Mouse (Mus musculus) kidney, embryonic 16.5 days (tissue): ENCODE measurements around the gene Foxp2. TPM values are rescaled to one million over a fixed set of nuclear protein-coding genes. Genes with fewer than 3 reads are reported as not detected.

ENCODE experiments used
- ATAC-seq: fragments of 200-750 bp; cut with Nextera tagmentation; 2 replicates; pipeline ENCODE4 v1.8.0; 2017; ENCODE audit warnings: moderate TSS enrichment; ENCODE audit not compliant: low FRiP score, low TSS enrichment
- H3K27ac ChIP-seq: fragments of 300-500 bp; sonication (generic); 2 replicates; pipeline ENCODE4 v1.5.1; 2014; ENCODE audit warnings: low read length
- H3K27me3 ChIP-seq: fragments of 300-500 bp; sonication (generic); 2 replicates; pipeline ENCODE4 v1.6.1; 2014; ENCODE audit warnings: low read length, control low read depth, mixed read lengths; ENCODE audit not compliant: insufficient read depth
- H3K36me3 ChIP-seq: fragments of 300-500 bp; sonication (generic); 2 replicates; pipeline ENCODE4 v1.6.1; 2014; ENCODE audit warnings: low read length, control low read depth, mixed read lengths; ENCODE audit not compliant: insufficient read depth
- H3K4me1 ChIP-seq: fragments of 300-500 bp; sonication (generic); 2 replicates; pipeline ENCODE4 v1.6.1; 2014; ENCODE audit warnings: low read length, control low read depth, mixed read lengths; ENCODE audit not compliant: insufficient read depth
- H3K4me2 ChIP-seq: fragments of 300-500 bp; sonication (generic); replicated peaks from 2 replicates; pipeline ENCODE4 v1.6.1; 2014; ENCODE audit warnings: low read depth, low read length
- H3K4me3 ChIP-seq: fragments of 300-500 bp; sonication (generic); 2 replicates; pipeline ENCODE4 v1.5.1; 2014; ENCODE audit warnings: mild to moderate bottlenecking, low read length
- H3K9ac ChIP-seq: fragments of 300-500 bp; sonication (generic); replicated peaks from 2 replicates; pipeline ENCODE4 v1.6.1; 2014; ENCODE audit warnings: low read length
- H3K9me3 ChIP-seq: fragments of 300-500 bp; sonication (generic); 2 replicates; pipeline ENCODE4 v1.6.1; 2016; ENCODE audit warnings: low read length, control low read depth
- WGBS: fragments of 180-500 bp; shearing (Covaris S2); extraction: QIAGEN DNeasy Blood & Tissue Kit; methylation state at CpG from one replicate; pipeline ENCODE4 v1.1.7; 2014; 5-methylcytosine and 5-hydroxymethylcytosine counted together
- polyA plus RNA-seq: library from polyadenylated mRNA; unstranded; fragments of >200 nt; fragmentation: Nextera tagmentation; extraction: Ambion mirVana; gene quantifications from 2 replicates; pipeline ENCODE4 v1.2.1, GENCODE M21; 2015

The Foxp2 gene
- 6.1 and 6.5 TPM in 2 replicates for polyA plus RNA-seq

DNA sequence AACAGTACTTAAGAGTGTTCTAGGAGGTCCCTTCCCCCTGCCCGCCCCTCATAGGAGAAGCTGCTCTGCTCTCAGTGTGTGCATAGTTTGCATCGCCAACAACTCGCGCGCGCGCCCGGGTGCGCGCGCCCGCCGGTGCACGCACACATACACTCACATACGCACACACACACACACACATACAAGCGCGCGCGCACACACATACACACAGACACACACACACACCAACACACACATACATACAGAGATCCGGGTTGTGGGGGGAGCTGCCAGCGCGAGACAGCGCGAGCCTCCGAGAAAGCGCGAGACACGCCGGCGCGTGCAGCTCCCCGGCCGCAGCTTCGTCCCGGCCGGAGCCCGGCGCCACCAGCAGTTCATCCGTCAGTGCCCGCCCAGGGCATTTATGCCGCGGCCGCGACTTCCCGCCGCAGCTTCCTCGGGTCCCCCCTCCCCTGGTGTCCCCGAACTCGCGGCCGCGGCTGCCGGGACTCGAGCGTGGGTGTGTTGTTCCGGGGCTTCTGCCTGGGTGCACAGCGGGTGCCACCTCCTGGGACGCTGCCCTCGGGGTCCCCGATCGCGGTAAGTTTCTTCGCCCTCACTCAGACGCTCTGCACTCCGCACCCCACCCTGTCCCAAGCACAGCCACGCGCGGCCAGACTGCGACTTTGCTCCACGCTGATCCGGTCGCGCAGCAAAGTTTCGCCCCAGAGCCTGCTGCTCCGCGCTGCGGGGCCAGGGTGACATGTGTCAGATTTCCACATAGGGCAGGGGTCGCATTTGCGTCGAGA, at the start of gene Foxp2:
Foxp2 (plus strand) TSS at position 167 of the 788 bp plus-strand sequence.
- H3K9me3 ChIP-seq, result no peaks in the 10 kb centered on the region
- H3K4me3 ChIP-seq, result peak within 1 kb of the TSS; percentile 63
- H3K4me2 ChIP-seq, result peak within 1 kb of the TSS; percentile 96
- no peak within 1 kb of the TSS for H3K27ac ChIP-seq
- H3K36me3 ChIP-seq, result no peaks in the 10 kb centered on the region
- H3K4me1 ChIP-seq, result peaks cover 20% of the 10 kb centered on the region
- H3K27me3 ChIP-seq, result peaks cover 44% of the 10 kb centered on the region
- peak within 1 kb of the TSS; percentile 63 for H3K9ac ChIP-seq
- ATAC-seq, result peak; percentile 80
- WGBS, result under 1% methylated on average over 69 of the region's 80 CpGs

DNA sequence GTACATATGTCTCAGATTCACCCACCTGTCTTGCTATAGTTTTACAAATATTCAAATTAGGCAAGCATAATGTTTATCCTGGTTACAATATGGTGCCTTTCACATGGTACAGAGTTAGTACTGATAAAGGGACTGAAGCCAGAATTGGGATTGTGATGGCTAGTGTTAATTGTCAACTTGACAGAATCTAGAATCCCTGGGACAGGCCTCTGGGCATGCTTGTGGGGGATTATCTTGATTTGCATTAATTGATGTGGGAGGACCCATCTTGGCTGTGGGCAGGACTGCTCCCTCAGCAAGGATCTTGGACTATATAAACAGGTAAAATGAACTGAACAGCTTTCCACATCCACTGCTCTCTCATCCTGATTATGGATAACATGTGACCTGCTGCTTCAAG, 15.9 kb upstream of the Foxp2 start:
- Histone ChIP-seq H3K4me1 (no peaks in the 10 kb centered on the region), H3K4me3 (no peak overlapping the region), H3K36me3 (no peaks in the 10 kb centered on the region), H3K27ac (no peak overlapping the region), H3K4me2 (no peak overlapping the region), H3K9ac (no peak overlapping the region), H3K9me3 (no peaks in the 10 kb centered on the region), H3K27me3 (no peaks in the 10 kb centered on the region)
- ATAC-seq, result no peak

DNA sequence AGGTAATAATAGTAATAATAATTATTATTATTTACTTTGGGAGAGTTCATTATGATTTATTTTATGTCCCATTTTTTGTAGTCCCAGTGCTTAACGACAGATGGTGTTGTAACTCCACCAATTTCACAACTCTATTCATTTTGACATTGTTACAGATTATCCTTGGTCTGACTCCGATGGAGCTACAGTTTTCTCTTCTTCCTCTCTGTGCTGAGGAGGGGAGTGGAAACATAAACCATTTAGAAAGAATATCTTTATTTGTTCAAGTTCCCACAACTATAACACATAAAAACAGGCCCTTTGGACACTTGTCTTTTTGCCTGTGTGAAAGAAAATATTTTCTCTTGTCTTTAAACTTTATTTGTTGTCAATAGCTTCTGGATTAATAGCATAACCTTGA, 4.1 kb upstream of the Foxp2 start:
- H3K9ac ChIP-seq, result no peak overlapping the region
- 4% methylated on average over 2 of the region's 2 CpGs for WGBS
- no peak for ATAC-seq
- H3K9me3 ChIP-seq, result no peaks in the 10 kb centered on the region
- H3K4me2 ChIP-seq, result no peak overlapping the region
- no peak overlapping the region for H3K4me3 ChIP-seq
- H3K27ac ChIP-seq, result no peak overlapping the region
- peaks cover 28% of the 10 kb centered on the region for H3K27me3 ChIP-seq
- H3K36me3 ChIP-seq, result no peaks in the 10 kb centered on the region
- peaks cover 17% of the 10 kb centered on the region for H3K4me1 ChIP-seq

DNA sequence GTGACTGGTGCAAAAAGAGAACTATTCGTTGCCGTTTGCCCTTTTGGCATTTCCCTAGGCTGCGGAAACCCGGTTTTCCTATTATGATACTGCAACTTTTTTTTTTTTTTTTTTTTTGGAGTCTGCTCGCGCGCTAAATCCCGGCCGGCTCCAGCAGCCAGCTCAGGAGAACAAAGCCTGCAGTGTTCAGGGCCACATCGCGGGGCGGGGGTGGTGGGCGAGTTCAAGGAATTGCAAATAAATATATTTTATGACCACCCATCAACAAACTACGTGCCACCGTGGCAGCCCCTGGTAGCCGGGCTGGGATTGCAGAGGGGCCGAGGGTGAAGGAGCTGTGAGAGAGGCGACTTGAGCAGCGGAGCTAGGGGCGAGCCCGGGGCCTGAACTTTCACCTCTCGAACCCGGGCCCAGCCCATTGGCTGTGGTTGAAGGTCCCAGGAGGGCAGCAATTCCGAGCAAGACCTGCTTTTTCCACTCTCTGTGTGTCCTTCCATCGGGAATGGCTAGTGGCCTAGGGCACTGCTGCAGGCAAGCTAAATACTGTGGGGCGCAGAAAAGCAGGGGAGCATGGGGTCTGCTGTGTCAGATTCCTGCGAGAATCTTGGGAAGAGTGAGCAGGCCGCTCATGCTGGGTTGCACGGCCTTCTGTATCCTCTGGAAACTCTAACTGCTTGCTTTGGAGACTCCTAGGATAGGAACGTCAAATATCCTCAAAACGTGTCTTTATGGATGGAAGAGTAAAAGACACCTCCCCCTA, 2.9 kb upstream of the Foxp2 start:
- peaks cover 20% of the 10 kb centered on the region for H3K4me1 ChIP-seq
- H3K36me3 ChIP-seq, result no peaks in the 10 kb centered on the region
- H3K9me3 ChIP-seq, result no peaks in the 10 kb centered on the region
- peak overlapping the region; percentile 55 for H3K4me2 ChIP-seq
- no peak for ATAC-seq
- H3K27me3 ChIP-seq, result peaks cover 39% of the 10 kb centered on the region
- WGBS, result 7% methylated on average over 31 of the region's 31 CpGs
- peak overlapping the region; percentile 50 for H3K9ac ChIP-seq
- H3K27ac ChIP-seq, result no peak overlapping the region
- peak overlapping the region; percentile 37 for H3K4me3 ChIP-seq

DNA sequence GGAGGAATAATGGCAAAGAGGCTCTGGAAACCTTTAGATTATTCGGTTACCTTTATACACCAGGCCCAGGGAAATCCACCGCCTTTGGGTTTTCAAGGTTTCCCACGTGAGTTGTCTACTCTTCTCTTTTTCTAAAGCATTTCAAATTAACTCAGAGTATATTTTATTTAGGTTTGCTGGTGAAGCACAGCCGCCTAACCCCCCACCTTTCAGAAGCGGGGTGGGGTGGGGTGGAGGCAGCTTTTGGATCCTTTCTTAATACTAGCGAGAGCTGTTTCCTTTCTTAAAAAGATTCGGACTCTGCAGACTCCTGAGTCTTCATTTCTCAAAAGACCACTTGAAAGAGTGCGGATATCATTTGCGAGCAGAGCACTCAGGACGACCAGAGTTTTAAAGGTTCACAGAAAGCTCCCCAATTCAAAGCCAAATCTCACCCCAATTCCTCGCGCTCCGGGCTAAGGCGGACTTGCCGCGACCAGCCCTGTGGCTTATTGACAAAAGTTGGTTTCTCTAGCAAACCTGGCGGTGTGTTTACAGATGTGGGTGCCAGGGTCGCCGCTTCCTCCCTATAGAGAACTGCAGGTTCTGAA, 2.0 kb upstream of the Foxp2 start:
- no peak overlapping the region for H3K9ac ChIP-seq
- H3K9me3 ChIP-seq, result no peaks in the 10 kb centered on the region
- H3K4me1 ChIP-seq, result peaks cover 20% of the 10 kb centered on the region
- H3K27ac ChIP-seq, result no peak overlapping the region
- no peaks in the 10 kb centered on the region for H3K36me3 ChIP-seq
- H3K4me2 ChIP-seq, result peak overlapping the region; percentile 96
- 18% methylated on average over 19 of the region's 19 CpGs for WGBS
- no peak for ATAC-seq
- peak overlapping the region; percentile 22 for H3K4me3 ChIP-seq
- peaks cover 44% of the 10 kb centered on the region for H3K27me3 ChIP-seq

DNA sequence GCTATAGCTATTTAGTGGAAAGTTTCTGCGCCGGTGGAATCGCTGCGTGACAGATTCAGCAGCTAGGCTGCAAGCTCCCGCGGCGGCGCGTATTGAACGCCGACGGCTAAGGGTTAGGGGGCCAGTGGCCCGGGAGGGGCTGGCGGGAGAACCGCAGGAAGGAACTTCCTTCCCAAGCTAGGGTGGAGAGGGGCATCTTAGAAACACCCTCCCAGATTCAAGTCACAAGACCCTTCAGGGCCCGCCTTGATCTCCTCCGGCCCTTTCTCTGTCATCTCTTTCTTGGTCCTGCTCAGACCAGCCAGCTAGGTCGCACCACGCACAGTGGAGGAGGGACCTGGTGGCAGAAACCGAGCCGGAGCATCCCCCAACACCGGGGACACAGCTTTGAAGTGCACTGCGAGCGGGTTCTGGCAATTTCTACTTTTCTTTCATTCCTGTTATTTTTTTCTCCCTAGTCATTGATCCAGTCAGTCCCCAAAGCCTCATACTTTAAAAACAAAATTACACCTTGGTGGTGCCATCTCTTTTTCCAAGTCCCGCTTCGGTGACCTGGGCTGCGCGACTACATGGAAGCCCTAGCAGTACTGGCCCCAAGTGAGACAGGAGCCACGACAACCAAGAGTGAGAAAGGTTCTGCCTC, 1.1 kb upstream of the Foxp2 start:
- Histone ChIP-seq H3K27ac (no peak overlapping the region), H3K4me3 (peak overlapping the region; percentile 63), H3K4me1 (peaks cover 20% of the 10 kb centered on the region), H3K4me2 (peak overlapping the region; percentile 96), H3K36me3 (no peaks in the 10 kb centered on the region), H3K9me3 (no peaks in the 10 kb centered on the region), H3K27me3 (peaks cover 44% of the 10 kb centered on the region), H3K9ac (peak overlapping the region; percentile 63)
- WGBS, result under 1% methylated on average over 29 of the region's 29 CpGs
- peak; percentile 50 for ATAC-seq

DNA sequence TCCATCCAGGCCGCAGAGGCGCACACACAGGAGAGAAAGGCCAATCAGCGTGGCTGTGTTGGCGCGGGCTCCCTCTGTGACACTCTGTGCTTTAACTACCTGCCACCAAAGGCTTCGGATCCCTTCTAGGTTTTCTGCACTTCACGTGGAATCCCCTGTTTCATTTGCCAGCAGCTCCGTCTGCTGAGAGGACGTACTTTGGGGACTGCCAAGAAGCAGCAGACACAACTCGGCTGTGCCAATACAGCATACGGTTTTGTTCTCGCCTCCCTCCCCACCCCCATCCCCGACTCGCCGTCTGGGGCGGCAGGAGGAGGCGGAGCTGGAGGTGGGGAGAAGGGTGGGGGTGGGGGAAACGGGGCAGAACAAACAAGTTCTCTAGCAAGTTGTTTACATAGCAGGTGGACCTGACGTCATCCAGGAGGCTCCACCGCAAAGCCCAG, 549 bp upstream of the Foxp2 start:
- peak; percentile 74 for ATAC-seq
- peak overlapping the region; percentile 96 for H3K4me2 ChIP-seq
- H3K4me1 ChIP-seq, result peaks cover 20% of the 10 kb centered on the region
- no peak overlapping the region for H3K27ac ChIP-seq
- under 1% methylated on average over 20 of the region's 20 CpGs for WGBS
- H3K36me3 ChIP-seq, result no peaks in the 10 kb centered on the region
- H3K27me3 ChIP-seq, result peaks cover 44% of the 10 kb centered on the region
- peak overlapping the region; percentile 63 for H3K9ac ChIP-seq
- H3K9me3 ChIP-seq, result no peaks in the 10 kb centered on the region
- H3K4me3 ChIP-seq, result peak overlapping the region; percentile 63

DNA sequence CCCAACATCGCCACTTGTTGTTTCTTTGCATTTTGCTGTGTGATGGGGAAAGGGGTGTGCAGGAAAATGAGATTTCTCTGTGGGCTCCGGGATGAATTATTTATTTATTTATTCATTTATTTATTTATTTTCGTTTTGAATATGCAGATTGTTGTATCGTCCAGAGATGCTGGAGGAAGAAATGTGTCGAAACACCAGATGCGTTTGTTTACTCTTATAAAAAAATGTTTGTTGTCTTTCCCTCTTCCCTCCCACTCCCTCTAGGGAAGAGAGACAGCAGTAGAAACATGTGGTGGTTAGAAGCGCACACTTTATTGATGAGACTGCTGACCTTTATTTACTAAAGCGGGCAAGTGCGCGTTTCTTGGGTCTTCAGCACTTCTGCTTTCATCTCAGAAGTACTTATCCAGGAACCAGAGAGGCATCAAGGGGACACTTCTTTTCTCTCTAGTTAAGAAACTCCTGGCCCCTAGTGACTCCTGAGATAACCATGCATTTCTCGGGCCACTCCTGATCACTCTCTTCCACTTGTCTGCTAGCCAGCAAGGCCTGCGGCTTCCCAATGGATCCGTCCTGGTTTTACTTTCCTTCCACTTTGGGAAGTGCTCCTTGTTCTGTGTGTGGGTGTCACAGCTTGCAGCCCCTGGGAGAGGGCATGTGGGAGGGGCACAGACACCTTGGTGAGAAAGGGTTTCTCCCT, 972 bp downstream of the Foxp2 start:
- Histone ChIP-seq H3K4me1 (peaks cover 20% of the 10 kb centered on the region), H3K9me3 (no peaks in the 10 kb centered on the region), H3K27me3 (peaks cover 41% of the 10 kb centered on the region), H3K36me3 (no peaks in the 10 kb centered on the region), H3K27ac (no peak overlapping the region), H3K4me3 (peak overlapping the region; percentile 63), H3K9ac (peak overlapping the region; percentile 63), H3K4me2 (peak overlapping the region; percentile 96)
- no peak for ATAC-seq
- 6% methylated on average over 13 of the region's 13 CpGs for WGBS
